Mouse (Mus musculus): ENCODE data around the gene Rps27.

Rps27 gene

DNA sequence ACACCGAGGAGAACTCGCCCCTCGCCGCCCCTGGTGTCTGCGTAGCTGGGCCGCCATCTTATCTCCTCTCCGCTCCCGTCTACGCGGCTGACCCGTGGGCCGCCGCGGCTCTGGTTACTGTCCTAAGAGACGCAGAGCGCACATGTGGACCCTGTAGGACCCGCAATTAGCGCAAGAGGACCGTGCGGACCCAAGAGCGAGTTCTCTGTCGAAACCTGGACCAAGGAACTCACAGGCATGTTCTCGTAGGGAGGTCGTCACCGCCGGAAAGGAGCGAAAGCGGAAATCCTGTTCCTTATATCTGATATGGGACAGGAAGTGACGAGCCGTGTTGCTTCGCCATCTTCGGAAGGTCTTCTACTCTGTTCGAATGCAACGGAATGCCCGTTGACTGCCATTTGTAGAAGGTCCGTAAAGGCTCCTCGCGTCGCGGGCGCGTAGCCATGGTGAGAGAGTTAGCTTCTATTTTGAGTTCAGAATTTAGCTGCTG is at the start of gene Rps27, which contains the start of gene Rab13:
Gene Rps27, minus strand, starts transcription at position 275 of the 490 bp plus-strand sequence.
Gene Rab13, plus strand, starts transcription at position 319 of the 490 bp plus-strand sequence.
- DNase-seq = peak; percentile 89

- no peak for DNase-seq
These were observed 45.1 kb upstream of the Rps27 start for GRCm38 (mm10) chr3:90258521-90258920.

DNA sequence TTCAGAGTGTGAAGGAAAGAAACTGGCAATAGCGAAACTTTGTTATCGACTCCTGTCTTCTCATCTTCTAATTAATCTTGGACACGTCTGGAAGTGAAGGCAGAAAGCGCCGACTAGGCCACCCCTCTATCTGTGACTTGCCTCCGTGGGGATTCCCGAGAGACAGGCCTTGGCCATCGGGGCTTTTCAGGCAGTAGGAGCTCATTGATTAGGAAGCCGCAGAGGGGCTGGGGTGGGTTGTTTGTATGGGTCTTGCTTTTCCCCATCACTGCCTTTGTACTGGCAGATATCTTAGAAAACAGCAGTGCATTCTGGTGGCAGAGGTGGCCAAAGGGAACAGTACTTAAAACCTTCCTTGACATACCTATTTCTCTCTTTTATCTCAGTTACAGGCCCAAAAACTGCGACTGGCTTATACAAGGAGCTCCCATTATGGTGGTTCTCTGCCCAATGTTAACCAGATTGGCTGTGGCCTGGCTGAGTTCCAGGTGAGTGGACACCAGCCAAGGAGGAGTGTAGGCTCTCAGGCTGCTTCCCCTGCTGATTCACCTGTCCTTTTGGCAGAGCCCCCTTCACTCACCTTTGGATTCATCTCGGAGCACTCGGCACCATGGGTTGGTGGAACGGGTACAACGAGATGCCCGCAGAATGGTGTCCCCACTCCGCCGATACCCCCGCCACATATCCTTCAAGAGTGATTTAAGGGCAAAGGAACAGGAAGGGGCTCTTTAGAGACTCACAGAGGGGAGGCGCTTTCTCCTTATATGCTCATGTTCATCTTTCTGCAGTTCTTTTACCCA is 43.5 kb upstream of the Rps27 start:
- DNase-seq = peak; percentile 96

GRCm38 (mm10) chr3:90255784-90256353 is 42.4 kb upstream of the Rps27 start:
- DNase-seq = peak; percentile 40

DNA sequence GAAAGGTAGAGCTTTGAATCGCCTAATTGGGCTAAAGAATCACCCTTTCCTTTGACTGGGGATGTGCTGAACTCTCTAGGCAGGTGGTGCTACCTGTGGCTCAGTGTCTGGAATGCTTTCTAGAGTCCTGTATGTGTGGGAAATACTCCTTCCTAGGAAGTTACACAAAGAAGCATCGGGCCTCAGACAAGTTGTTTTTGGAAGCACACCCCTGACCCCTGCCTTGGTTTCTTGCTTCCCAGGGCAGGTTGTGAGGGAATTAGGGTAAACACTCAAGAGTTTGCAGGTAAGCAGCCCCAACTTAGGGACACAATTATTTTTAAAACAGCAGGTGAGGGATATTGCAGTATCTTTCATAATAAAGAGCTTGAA is 41.7 kb upstream of the Rps27 start:
- peak; percentile 42 for DNase-seq

GRCm38 (mm10) chr3:90254419-90255193 is 41.2 kb upstream of the Rps27 start:
- DNase-seq = no peak

DNA sequence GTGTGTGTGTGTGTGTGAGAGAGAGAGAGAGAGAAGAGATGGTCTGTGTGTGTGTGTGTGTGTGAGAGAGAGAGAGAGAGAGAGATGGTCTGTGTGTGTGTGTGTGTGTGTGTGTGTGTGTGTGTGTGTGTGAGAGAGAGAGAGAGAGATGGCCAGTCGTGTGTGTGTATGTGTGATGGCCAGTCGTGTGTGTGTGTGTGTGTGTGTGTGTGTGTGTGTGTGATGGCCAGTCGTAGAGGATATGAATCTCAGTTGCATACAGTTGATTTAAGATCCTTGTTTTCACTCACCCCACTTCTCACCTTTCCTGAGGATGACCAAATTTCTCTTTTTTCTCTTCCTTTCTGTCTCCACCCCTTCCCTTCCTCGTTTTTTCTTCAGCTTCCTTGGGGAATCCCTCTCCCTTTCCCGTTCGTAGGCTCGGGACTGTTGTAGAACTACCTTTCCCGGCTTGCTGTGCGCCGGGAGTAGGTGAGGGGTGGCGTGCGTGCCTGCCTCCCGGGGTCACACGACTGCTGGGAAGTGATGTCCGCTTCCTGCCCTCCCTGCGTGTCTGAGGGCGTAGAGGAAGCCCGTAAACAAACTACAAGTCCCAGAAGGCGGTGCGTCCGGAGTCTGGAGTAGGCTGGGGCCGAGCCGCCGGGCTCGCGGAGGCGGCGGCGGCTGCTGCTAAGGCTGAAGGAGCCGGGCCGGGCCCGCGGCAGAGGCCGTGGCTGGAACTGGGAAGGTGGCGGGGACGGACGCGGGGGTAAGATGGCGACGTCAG is 40.4 kb upstream of the Rps27 start, which contains the start of gene Crtc2:
Gene Crtc2, plus strand, starts transcription at position 511 of the 766 bp plus-strand sequence.
- DNase-seq = peak; percentile 98

DNA sequence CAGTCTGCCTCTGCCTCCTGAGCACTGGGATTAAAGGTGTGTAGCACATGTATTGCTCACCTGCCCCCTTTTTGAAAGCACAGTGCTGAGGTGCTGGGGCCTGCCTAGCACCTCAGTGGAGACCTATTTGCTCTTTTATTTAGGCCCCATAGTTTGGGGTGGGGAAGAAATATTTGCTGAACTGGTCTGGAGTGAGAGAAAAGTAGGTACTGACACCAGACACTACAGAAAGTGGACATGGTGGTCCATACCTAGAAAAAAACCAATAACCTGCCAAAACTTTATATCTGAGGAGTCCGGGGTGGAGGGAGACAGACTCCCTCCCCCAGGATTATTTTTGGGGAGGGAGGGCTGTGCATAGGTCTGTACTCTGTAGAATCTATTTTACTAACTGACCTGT is 39.7 kb upstream of the Rps27 start:
- peak; percentile 43 for DNase-seq

DNA sequence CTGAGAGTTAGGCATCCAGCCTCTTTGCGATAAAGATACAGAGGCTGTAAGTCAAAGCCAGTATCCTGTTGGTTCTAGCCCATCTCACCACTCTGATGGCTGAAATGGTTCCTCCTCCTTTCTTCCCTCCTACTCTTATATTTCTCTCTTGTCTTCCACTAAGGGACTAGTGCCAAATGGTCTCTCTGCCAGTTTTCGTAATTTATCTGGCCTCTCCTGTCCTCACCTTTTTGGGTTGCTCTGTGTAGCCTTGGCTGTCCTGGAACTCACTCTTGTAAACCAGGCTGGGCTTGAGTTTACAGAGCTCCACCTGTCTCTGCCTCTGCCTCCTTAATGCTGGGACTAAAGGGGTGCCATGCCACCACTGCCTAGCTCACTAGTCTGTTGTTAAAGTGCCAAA is 39.2 kb upstream of the Rps27 start:
- DNase-seq = peak; percentile 62

DNA sequence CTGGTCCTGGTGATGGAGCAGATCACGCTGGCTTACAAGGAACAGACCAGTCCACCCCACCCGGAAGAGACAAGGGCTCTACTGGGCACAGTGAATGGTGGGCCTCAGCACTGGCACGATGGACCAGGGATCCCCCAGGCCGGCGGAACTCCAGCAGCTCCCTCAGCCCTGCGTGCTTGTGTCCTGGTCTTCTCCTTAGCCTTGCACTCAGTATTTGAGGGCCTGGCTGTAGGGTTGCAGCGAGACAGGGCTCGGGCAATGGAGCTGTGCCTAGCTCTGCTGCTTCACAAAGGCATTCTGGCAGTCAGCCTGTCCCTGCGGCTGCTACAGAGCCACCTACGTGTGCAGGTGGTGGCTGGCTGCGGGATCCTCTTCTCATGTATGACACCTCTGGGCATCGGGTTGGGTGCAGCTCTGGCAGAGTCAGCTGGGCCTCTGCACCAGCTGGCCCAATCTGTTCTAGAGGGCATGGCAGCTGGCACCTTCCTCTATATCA is 38.3 kb upstream of the Rps27 start:
- peak; percentile 47 for DNase-seq

- DNase-seq = no peak
These were observed 37.3 kb upstream of the Rps27 start for GRCm38 (mm10) chr3:90250791-90251190.

DNA sequence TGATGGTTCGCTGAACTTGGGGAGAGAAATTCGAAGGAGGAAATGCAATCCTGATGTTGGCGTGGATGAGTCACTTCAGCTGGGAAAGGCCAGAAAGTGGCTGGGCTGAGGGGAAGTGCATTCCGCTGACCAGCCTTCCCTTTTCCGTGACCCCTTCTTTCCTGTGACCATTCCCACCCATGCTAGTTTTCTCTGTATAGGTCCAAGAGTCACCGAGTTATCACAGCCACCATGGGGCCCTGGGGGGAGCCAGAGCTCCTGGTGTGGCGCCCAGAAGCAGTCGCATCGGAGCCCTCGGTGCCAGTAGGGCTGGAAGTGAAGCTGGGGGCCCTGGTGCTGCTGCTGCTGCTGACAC is 35.3 kb upstream of the Rps27 start:
- DNase-seq = peak; percentile 57

GRCm38 (mm10) chr3:90247960-90248745 is 34.7 kb upstream of the Rps27 start, which contains the start of gene Slc39a1:
Gene Slc39a1 (plus strand): TSS chr3:90248172.
- peak; percentile 91 for DNase-seq

DNA sequence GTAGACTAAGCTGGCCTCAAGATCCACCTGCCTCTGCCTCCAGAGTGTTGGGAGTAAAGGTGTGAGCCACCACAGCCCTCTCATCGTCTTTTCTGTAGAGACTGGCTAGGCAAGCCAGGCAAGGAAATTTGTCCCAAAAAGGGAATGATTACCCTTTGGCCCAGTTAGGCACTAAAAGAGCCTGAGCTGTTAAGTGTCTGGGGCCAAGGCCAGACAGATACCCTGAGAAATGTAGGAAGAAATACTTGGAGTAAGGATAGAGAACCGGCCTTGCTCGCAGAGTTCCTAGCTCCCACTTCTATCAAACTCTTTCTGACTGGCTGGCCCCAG is 34.1 kb upstream of the Rps27 start:
- no peak for DNase-seq

DNA sequence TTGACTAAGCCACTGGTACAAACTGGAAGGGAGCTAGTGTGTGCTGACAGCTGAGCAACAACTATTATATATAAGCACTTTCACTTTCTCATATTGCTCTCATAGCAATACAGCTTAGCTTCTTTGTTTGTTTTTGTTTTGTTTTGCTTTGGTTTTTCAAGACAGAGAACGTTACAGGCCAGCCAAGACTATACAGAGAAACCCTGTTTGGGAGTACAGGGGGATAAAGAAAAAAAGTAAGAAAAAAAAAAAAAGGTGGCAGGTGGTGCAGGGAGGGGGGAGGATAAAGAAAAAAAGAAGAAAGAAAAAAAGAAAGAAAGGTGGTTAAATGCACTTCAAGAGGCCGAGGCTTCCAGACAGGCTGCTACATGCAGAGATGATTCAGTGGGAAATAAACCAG is 32.0 kb upstream of the Rps27 start:
- DNase-seq = no peak

- DNase-seq = no peak
These were observed 29.7 kb upstream of the Rps27 start, which contains the start of gene Creb3l4 for GRCm38 (mm10) chr3:90242984-90243775. Gene Creb3l4 (minus strand): TSS chr3:90243512.

GRCm38 (mm10) chr3:90241669-90242358 is 28.4 kb upstream of the Rps27 start:
- DNase-seq = no peak

DNA sequence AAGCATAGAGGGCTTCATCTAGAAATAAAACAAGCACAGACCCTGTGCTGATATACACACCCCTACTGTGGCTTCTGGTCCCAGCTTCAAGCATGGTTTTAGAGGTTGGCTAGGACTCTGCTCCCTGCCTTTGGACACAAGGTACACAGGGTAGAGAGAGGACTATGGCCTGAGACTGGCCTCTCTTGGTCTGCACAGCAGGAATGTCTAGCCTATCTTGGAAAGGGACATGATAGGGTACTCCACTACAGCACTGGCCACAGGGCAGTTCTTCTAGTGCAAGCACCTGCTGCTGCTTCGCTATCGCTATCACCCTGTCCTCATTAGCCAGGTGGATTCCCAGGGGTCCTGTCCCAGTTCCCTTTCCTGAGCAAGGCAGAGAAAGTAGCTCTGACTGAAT is 27.8 kb upstream of the Rps27 start:
- no peak for DNase-seq

DNA sequence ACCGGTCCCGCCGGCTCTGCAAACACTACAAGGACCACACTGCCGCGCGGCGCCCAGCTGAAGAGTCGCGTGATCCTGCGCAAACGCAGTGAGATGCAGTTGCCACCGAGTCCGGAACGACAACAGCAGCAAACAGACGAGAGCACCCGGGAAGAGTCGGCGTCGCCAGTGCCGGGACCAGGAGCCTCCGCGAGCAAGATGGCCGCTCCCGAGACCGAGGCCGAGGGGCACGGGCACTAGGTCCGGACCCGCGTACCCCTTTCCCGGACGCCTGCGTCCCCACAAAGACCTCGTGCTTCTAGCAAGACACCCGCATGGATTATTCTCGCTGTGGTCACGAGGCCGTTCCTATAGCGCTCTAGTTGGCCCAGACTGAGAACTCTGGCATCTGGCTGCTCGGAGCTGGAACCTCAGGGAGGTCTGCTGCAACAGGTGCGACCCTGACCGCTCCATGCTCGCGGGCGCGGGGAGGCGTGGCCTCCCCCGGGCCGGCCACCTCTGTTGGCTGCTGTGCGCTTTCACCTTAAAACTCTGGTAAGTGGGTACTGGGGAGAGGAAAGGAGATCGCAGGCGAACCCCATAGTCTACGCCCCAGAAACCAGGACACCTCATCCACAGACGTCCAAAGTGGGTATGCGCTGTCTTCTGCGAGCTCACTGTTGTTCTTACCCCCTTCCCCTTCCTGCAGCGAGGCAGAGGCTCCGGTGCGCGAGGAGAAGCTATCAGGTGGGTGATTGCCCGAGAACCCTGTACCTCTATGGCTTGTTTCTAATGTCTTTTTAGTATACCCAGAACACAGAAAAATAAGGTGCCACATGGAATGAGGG is 18.3 kb upstream of the Rps27 start, which contains the start of gene Jtb:
Gene Jtb, plus strand, starts transcription at position 91 of the 827 bp plus-strand sequence.
- DNase-seq = peak; percentile 93

All from cerebellum, adult 11-12 months (tissue).